Mouse (Mus musculus) hindbrain, postnatal 0 days (tissue): ENCODE results near the gene Fli1. TPM values are rescaled to one million over a fixed set of nuclear protein-coding genes. Genes with fewer than 3 reads are reported as not detected.

Experiments used
- ATAC-seq: fragments of 200-750 bp; cut with Nextera tagmentation; 2 replicates; pipeline ENCODE4 v1.8.0; 2017; ENCODE audit warnings: mild to moderate bottlenecking, moderate TSS enrichment, moderate library complexity
- DNase-seq: peaks from one replicate; pipeline ENCODE4 v3.0.0-alpha.2; 2015; ENCODE audit warnings: low spot score
- H3K27ac ChIP-seq: fragments of 300-500 bp; sonication (generic); 2 replicates; pipeline ENCODE4 v1.5.1; 2014; ENCODE audit warnings: mild to moderate bottlenecking
- H3K27me3 ChIP-seq: fragments of 300-500 bp; sonication (generic); 2 replicates; pipeline ENCODE4 v1.6.1; 2014; ENCODE audit warnings: low read length, mixed read lengths; ENCODE audit not compliant: insufficient read depth
- H3K36me3 ChIP-seq: fragments of 300-500 bp; sonication (generic); 2 replicates; pipeline ENCODE4 v1.6.1; 2014; ENCODE audit warnings: low read length, mixed read lengths; ENCODE audit not compliant: insufficient read depth
- H3K4me1 ChIP-seq: fragments of 300-500 bp; sonication (generic); 2 replicates; pipeline ENCODE4 v1.6.1; 2014; ENCODE audit warnings: antibody characterized with exemption, low read length, mixed read lengths; ENCODE audit not compliant: insufficient read depth
- H3K4me2 ChIP-seq: fragments of 300-500 bp; sonication (generic); 2 replicates; pipeline ENCODE4 v1.6.1; 2014; ENCODE audit warnings: low read depth, mild to moderate bottlenecking, low read length, moderate library complexity, mixed read lengths
- H3K4me3 ChIP-seq: fragments of 300-500 bp; sonication (generic); 2 replicates; pipeline ENCODE4 v1.5.1; 2014; ENCODE audit warnings: low read length
- H3K9ac ChIP-seq: fragments of 300-500 bp; sonication (generic); replicated peaks from 2 replicates; pipeline ENCODE4 v1.6.1; 2014; ENCODE audit warnings: mild to moderate bottlenecking, low read length, moderate library complexity, mixed read lengths
- H3K9me3 ChIP-seq: fragments of 300-500 bp; sonication (generic); 2 replicates; pipeline ENCODE4 v1.6.1; 2016; ENCODE audit warnings: low read length, mixed read lengths
- CTCF ChIP-seq: IDR thresholded peaks from 2 replicates; pipeline ENCODE4 v1.5.1; 2016; ENCODE audit warnings: antibody characterized with exemption, control low read depth, low read depth
- WGBS: fragments of 180-500 bp; shearing (Covaris S2); extraction: QIAGEN DNeasy Blood & Tissue Kit; methylation state at CpG from one replicate; pipeline ENCODE4 v1.1.7; 2014; 5-methylcytosine and 5-hydroxymethylcytosine counted together
- polyA plus RNA-seq: library from polyadenylated mRNA; unstranded; fragments of >200 nt; fragmentation: Nextera tagmentation; extraction: Ambion mirVana; gene quantifications from 2 replicates; pipeline ENCODE4 v1.2.1, GENCODE M21; 2015
- total RNA-seq: library from RNA; depleted of rRNA; stranded (reverse); fragments of >200 nt; gene quantifications from 2 replicates; pipeline ENCODE4 v1.2.3, GENCODE M21; 2014; rRNA removed

The Fli1 gene
- total and polyA plus RNA-seq, 2 experiments from 2014 or later, result 5.6 to 10.8 TPM

DNA sequence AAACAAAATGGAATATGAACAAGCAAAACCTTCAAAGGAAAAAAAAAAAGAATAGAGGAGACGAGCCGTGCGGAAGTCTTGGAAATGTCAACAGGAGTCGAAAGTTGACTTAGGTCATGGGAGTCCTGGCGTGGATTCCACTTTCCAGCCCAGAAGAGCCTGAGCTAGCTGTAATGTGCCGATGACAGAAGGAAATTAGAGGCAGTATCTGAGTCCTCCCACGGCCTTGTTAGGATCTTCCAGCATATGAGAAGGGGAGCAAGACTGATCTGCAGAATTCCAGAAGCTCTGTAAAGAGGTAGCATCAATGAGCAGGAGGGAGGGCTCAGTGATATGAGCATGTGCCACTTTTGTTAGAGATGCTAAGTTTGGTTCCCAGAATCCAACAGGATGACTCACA lies 166.6 kb downstream of the Fli1 start:
- no peaks in the 10 kb centered on the region for H3K27me3 ChIP-seq
- ATAC-seq (no peak), DNase-seq (no peak)
- no peak overlapping the region for H3K9ac ChIP-seq
- TF ChIP-seq CTCF, result no peak
- no peaks in the 10 kb centered on the region for H3K4me1 ChIP-seq
- H3K4me2 ChIP-seq, result no peak overlapping the region
- H3K36me3 ChIP-seq, result no peaks in the 10 kb centered on the region
- no peak overlapping the region for H3K4me3 ChIP-seq
- H3K9me3 ChIP-seq, result no peaks in the 10 kb centered on the region
- H3K27ac ChIP-seq, result no peak overlapping the region
- 82% methylated on average over 7 of the region's 7 CpGs for WGBS

DNA sequence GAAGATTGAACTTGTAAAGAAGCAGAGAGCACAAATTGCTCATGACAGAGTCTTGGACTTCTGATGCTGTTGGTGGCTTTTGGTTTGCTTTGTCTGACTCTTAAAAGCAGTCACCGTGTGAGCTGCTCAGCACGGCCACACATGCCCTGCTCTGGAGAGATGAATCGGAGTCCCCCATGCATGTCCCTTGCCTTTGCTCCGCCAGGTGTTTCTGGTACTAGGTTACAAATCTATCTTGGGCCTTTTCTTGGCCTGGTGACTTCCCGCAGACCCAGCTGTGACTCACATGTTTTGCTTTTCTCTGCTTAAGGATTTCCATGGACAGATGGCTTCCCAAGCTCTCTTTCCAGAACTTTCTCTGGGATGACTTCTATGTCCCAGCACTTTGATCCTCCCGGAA lies 169.0 kb downstream of the Fli1 start:
- no peak overlapping the region for H3K4me2 ChIP-seq
- H3K27me3 ChIP-seq, result no peaks in the 10 kb centered on the region
- no peak for TF ChIP-seq CTCF
- H3K36me3 ChIP-seq, result no peaks in the 10 kb centered on the region
- H3K9ac ChIP-seq, result no peak overlapping the region
- H3K9me3 ChIP-seq, result no peaks in the 10 kb centered on the region
- ATAC-seq, result no peak
- DNase-seq, result no peak
- no peaks in the 10 kb centered on the region for H3K4me1 ChIP-seq
- no peak overlapping the region for H3K4me3 ChIP-seq
- 94% methylated on average over 6 of the region's 6 CpGs for WGBS
- no peak overlapping the region for H3K27ac ChIP-seq

Other genes with a start within 250 kb of the Fli1 start
- 1.3 and 1.5 TPM in 2 replicates for gene Kcnj5, start 198.5 kb downstream of the Fli1 start, total RNA-seq
- 0.49 and 0.58 TPM in 2 replicates for gene Kcnj5, start 198.5 kb downstream of the Fli1 start, polyA plus RNA-seq
- not detected in 2 replicates for gene Kcnj1, start 170.4 kb downstream of the Fli1 start, total RNA-seq
- not detected in 2 replicates for gene Kcnj1, start 170.4 kb downstream of the Fli1 start, polyA plus RNA-seq
- 14.0 and 17.6 TPM in 2 replicates for gene Ets1, start 93.4 kb upstream of the Fli1 start, total RNA-seq
- 9.9 and 11.7 TPM in 2 replicates for gene Ets1, start 93.4 kb upstream of the Fli1 start, polyA plus RNA-seq